ENCODE assay signal across 18 mouse cellular contexts in genomic region chr7:112142616-112143015, GRCm38 (mm10). TPM values are rescaled to one million over a fixed set of nuclear protein-coding genes. Genes with fewer than 3 reads are reported as not detected.
DNase-seq lines count a peak whose midpoint lies in the region; ATAC-seq and TF ChIP-seq lines count a peak whose summit lies in the region.
"Had no signal": no experiment of that assay in that cellular context is flagged by ENCODE, and none has a peak within 500 bp of the region (broad histone marks: within the 10 kb centered on the region; RNA-seq: fewer than 3 reads in every experiment).

No protein-coding gene starts in this region.

- no peak overlapping the region for H3K4me2 ChIP-seq in heart, embryonic 13.5 days
- H3K4me2 ChIP-seq in CH12.LX (ENCODE audit: insufficient read depth, low read depth, poor library complexity, severe bottlenecking), result peak overlapping the region; percentile 52; the same call in 1 of the 2 replicates
- no peak overlapping the region for H3K4me2 ChIP-seq in forebrain, embryonic 12.5 days
- H3K4me2 ChIP-seq: embryonic facial prominence, embryonic 12.5 days; midbrain, embryonic 13.5 days had no signal

- WGBS in heart, embryonic 13.5 days, result 78% methylated on average over 3 of the region's 3 CpGs
- 59% methylated on average over 3 of the region's 3 CpGs for WGBS in forebrain, embryonic 12.5 days

- DNase-seq in heart, postnatal 4 days, result no peak
- no peak for DNase-seq in CH12.LX (ENCODE audit: extremely low read depth)
- DNase-seq in brain, embryonic 14.5 days (ENCODE audit: low read depth), result peak; percentile 24
- DNase-seq in kidney, adult 11 months, result no peak
- no peak for DNase-seq in left cerebral cortex, adult 8-10 months (ENCODE audit: low spot score in 2 of 2)
- DNase-seq: cerebellum, adult 9-10 months; heart, adult 11 months; liver; lung, postnatal 10 days; thymus, postnatal 25 days had no signal

- ATAC-seq in heart, embryonic 13.5 days (ENCODE audit: extremely low read depth, insufficient number of reproducible peaks, low FRiP score, low TSS enrichment), result no peak
- ATAC-seq in forebrain, embryonic 12.5 days (ENCODE audit: low FRiP score), result no peak
- ATAC-seq: intestine, postnatal 0 days; midbrain, embryonic 13.5 days had no signal

- H3K79me2 ChIP-seq in CH12.LX (replicated peaks; ENCODE audit: control insufficient read depth, extremely low read depth, insufficient read depth, poor library complexity, severe bottlenecking), result no peaks in the 10 kb centered on the region

- in situ Hi-C loops in CH12.LX (cut with MboI; ENCODE audit: low pct_ligation_motif_present, low pct_unique_long_range_greater_than_20kb, low sequenced_read_pairs), result no loop called here

- TF ChIP-seq POLR2A in CH12.LX (IDR thresholded peaks at IDR 0.05; ENCODE audit: low read depth, low read length), result no peak
- no peak for TF ChIP-seq POLR2A in brain, embryonic 14.5 days (IDR thresholded peaks at IDR 0.05; ENCODE audit: borderline replicate concordance, extremely low read depth, insufficient read depth, insufficient read length, poor library complexity, severe bottlenecking)

- TF ChIP-seq CTCF in CH12.LX (conservative IDR thresholded peaks at IDR 0.05 in 1 of 2, IDR thresholded peaks at IDR 0.05 in 1 of 2; ENCODE audit: low read depth in 2 of 2, low read length in 2 of 2), result no peak
- no peak for TF ChIP-seq CTCF in brain, embryonic 14.5 days (IDR thresholded peaks at IDR 0.05; ENCODE audit: borderline replicate concordance, extremely low read depth, insufficient read depth, insufficient read length)

- dilution Hi-C loops in CH12.LX (cut with MboI; ENCODE audit: extremely low pct_ligation_motif_present, extremely low pct_unique_long_range_greater_than_20kb, low sequenced_read_pairs), result no loop called here

- H3K36me3 ChIP-seq in heart, embryonic 13.5 days, result 0 out of 2 replicates have a peak, but pooled peaks cover 2% of the 10 kb centered on the region
- no peaks in the 10 kb centered on the region for H3K36me3 ChIP-seq in CH12.LX (replicated peaks in 1 of 2; ENCODE audit: control insufficient read depth in 1 of 2, insufficient read depth in 1 of 2, low read length in 1 of 2)
- H3K36me3 ChIP-seq in forebrain, embryonic 12.5 days (replicated peaks), result no peaks in the 10 kb centered on the region
- H3K36me3 ChIP-seq: embryonic facial prominence, embryonic 12.5 days; hindbrain, embryonic 10.5 days; midbrain, embryonic 13.5 days had no signal

- no peak overlapping the region for H3K4me3 ChIP-seq in heart, embryonic 13.5 days
- H3K4me3 ChIP-seq in CH12.LX (replicated peaks in 1 of 3; ENCODE audit: low read depth in 2 of 3, low read length in 2 of 3, poor library complexity in 1 of 3), result no peak overlapping the region
- no peak overlapping the region for H3K4me3 ChIP-seq in forebrain, embryonic 12.5 days (replicated peaks)
- H3K4me3 ChIP-seq: embryonic facial prominence, embryonic 12.5 days; hindbrain, embryonic 10.5 days; midbrain, embryonic 13.5 days had no signal

- TF ChIP-seq RAD21 in CH12.LX (IDR thresholded peaks at IDR 0.05; ENCODE audit: low read depth, low read length), result no peak

- no peak for TF ChIP-seq EP300 in CH12.LX (IDR thresholded peaks at IDR 0.05; ENCODE audit: low read length)

- no peak overlapping the region for H3K9ac ChIP-seq in heart, embryonic 13.5 days
- no peak overlapping the region for H3K9ac ChIP-seq in CH12.LX (ENCODE audit: insufficient read depth, low read depth)
- no peak overlapping the region for H3K9ac ChIP-seq in forebrain, embryonic 12.5 days
- H3K9ac ChIP-seq: embryonic facial prominence, embryonic 12.5 days; midbrain, embryonic 13.5 days had no signal

- H3K27ac ChIP-seq in heart, embryonic 13.5 days (replicated peaks), result peak overlapping the region; percentile 57
- no peak overlapping the region for H3K27ac ChIP-seq in CH12.LX (ENCODE audit: insufficient read depth, low read depth)
- peak overlapping the region; percentile 63 for H3K27ac ChIP-seq in forebrain, embryonic 12.5 days
- H3K27ac ChIP-seq: hindbrain, postnatal 0 days; midbrain, embryonic 13.5 days had no signal

- no peaks in the 10 kb centered on the region for H3K27me3 ChIP-seq in heart, embryonic 13.5 days (replicated peaks)
- H3K27me3 ChIP-seq in CH12.LX (replicated peaks), result no peaks in the 10 kb centered on the region
- H3K27me3 ChIP-seq in forebrain, embryonic 12.5 days, result no peaks in the 10 kb centered on the region
- H3K27me3 ChIP-seq: embryonic facial prominence, embryonic 12.5 days; midbrain, embryonic 13.5 days had no signal

- H3K9me3 ChIP-seq in heart, embryonic 13.5 days, result no peaks in the 10 kb centered on the region
- H3K9me3 ChIP-seq in CH12.LX (replicated peaks; ENCODE audit: low read length), result no peaks in the 10 kb centered on the region
- H3K9me3 ChIP-seq in forebrain, embryonic 12.5 days, result no peaks in the 10 kb centered on the region
- H3K9me3 ChIP-seq: embryonic facial prominence, embryonic 12.5 days; hindbrain, embryonic 10.5 days; midbrain, embryonic 13.5 days had no signal

- peaks cover 80% of the 10 kb centered on the region for H3K4me1 ChIP-seq in heart, embryonic 13.5 days
- H3K4me1 ChIP-seq in CH12.LX (ENCODE audit: control insufficient read depth in 1 of 2, insufficient read depth in 2 of 2), result peaks cover 28 to 60% of the 10 kb centered on the region in 2 experiments
- peaks cover 24% of the 10 kb centered on the region for H3K4me1 ChIP-seq in forebrain, embryonic 12.5 days

TF ChIP-seq in CH12.LX, 34 proteins besides CTCF, POLR2A, EP300 and RAD21:
- no peak for TF ChIP-seq MAX (IDR thresholded peaks at IDR 0.05; ENCODE audit: low read length)
- no peak for TF ChIP-seq USF1 (IDR thresholded peaks at IDR 0.05; ENCODE audit: low read depth, low read length)
- no peak for TF ChIP-seq MEF2A (IDR thresholded peaks at IDR 0.05; ENCODE audit: borderline replicate concordance, low read depth, low read length)

RNA-seq across cellular contexts. Expression of gene Dkk3, which starts 16.2 kb away (rescaled TPM):
- 74.7 and 91.0 TPM in 2 replicates for polyA plus RNA-seq in heart, embryonic 13.5 days (2015; fragmentation: Nextera tagmentation; extraction: Ambion mirVana)
- 10 to 100 TPM; 82.6 to 87.6 TPM for total RNA-seq in heart, postnatal 4 days (2021)
- total RNA-seq in CH12.LX (2012; rRNA removed) (0.38 and 0.59 TPM in 2 replicates), CH12.LX (2014; rRNA removed) (0.55 and 0.62 TPM in 2 replicates)
- polyA plus RNA-seq in CH12.LX (2012; ENCODE audit: insufficient read length, low read depth), result 0.48 and 0.54 TPM in 2 replicates
- 10.7 and 16.5 TPM in 2 replicates for polyA plus RNA-seq in brain, embryonic 14.5 days (2012; rRNA removed)
- polyA plus RNA-seq in forebrain, embryonic 12.5 days (2016; fragmentation: Nextera tagmentation; extraction: Ambion mirVana), result 21.5 and 28.7 TPM in 2 replicates
- 100 to 1,000 TPM; 210 to 234 (median 215) TPM for total RNA-seq in left cerebral cortex, adult 8-10 months (2022)
- total RNA-seq: megakaryocyte progenitor cell, adult 5-6 weeks had no signal
